Mouse (Mus musculus) erythroblast, embryonic 14.5 days (primary cell): Measurements from ENCODE around the gene Olfr1377. TPM values are rescaled to one million over a fixed set of nuclear protein-coding genes. Genes with fewer than 3 reads are reported as not detected.
"Not testable (repeated sequence)": the region's sequence is repeated elsewhere in the genome, so short reads cannot be mapped to it uniquely, and the experiment has no call there.

Source experiments
- H3K27me3 ChIP-seq: 2 replicates; pipeline ENCODE4 v1.6.1; 2012; ENCODE audit warnings: inconsistent platforms; ENCODE audit not compliant: control insufficient read depth
- H3K36me3 ChIP-seq: 2 replicates; pipeline ENCODE4 v1.6.1; 2012; ENCODE audit warnings: mild to moderate bottlenecking, inconsistent platforms; ENCODE audit not compliant: control insufficient read depth
- H3K4me1 ChIP-seq: 2 replicates; pipeline ENCODE4 v1.6.1; 2012; ENCODE audit warnings: inconsistent platforms; ENCODE audit not compliant: control insufficient read depth
- H3K4me3 ChIP-seq: replicated peaks from 2 replicates; pipeline ENCODE3; 2012; ENCODE audit warnings: moderate library complexity, mild to moderate bottlenecking, inconsistent platforms
- H3K9me3 ChIP-seq: 2 replicates; pipeline ENCODE4 v1.6.1; 2012; ENCODE audit warnings: low read length, inconsistent platforms, mixed read lengths; ENCODE audit not compliant: control insufficient read depth
- GATA1 ChIP-seq: IDR thresholded peaks from 2 replicates; pipeline ENCODE4 v1.6.1; 2012; ENCODE audit warnings: low read length, inconsistent platforms, mixed read lengths
- TAL1 ChIP-seq: IDR thresholded peaks from 3 replicates; pipeline ENCODE4 v1.6.1; 2012; ENCODE audit warnings: low read length, inconsistent platforms, mixed read lengths
- polyA plus RNA-seq: library from polyadenylated mRNA; stranded (reverse); fragments of >175 nt; gene quantifications from 2 replicates; pipeline ENCODE4 v1.2.3, GENCODE M21; 2012

Olfr1377 gene
- polyA plus RNA-seq, 1 experiment, result not detected

DNA sequence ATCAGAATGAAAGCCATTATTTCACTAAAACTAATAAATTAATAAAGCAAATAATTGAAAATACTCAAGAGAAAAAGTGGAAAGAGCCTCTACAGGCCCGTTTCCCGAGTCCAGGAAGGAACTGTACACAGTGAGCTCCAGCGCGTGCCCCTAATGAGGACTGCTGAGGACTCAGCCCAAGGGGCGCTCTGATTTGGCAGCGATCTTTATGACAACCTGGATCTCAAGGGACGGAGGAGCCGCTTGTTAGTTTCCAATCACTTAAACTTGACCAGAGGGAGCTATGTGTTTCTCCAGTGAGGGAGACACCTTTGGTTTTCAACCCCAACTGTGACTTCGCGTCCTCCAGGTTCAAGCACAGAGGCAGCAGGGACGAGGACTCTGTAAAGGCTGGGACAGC is 15.5 kb upstream of the Olfr1377 start, which contains the start of gene Olfr1378:
Olfr1378 (plus strand) TSS at position 301 of the 400 bp plus-strand sequence.
- TF ChIP-seq TAL1 (no peak), GATA1 (no peak)
- H3K9me3 ChIP-seq, result peaks cover 7% of the 10 kb centered on the region
- no peak within 1 kb of the TSS for H3K4me3 ChIP-seq
- no peaks in the 10 kb centered on the region for H3K27me3 ChIP-seq
- no peaks in the 10 kb centered on the region for H3K36me3 ChIP-seq
- H3K4me1 ChIP-seq, result no peaks in the 10 kb centered on the region

DNA sequence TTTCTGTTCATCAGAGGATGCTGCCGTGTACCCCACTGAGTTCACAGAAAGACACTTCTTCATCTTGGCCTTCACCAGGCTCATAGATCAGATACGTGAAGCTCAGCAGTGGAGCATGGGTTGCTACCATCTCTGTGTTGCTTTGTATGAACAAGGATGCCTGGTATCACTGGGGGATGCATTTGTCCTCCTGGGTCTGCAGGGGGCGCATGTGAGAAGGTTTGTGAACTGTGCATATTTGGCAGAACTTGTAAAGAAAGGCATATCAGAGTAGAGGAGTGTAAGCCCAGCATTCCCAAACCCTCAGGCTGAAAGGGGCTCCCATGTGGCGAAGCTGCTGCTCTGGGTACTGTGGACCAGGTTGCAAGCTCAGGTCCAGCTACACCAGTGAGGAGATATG is 4.6 kb upstream of the Olfr1377 start:
- H3K4me3 ChIP-seq, result no peak overlapping the region
- peaks cover 5% of the 10 kb centered on the region; the same call in 1 of the 2 replicates for H3K9me3 ChIP-seq
- no peaks in the 10 kb centered on the region for H3K27me3 ChIP-seq
- no peaks in the 10 kb centered on the region for H3K4me1 ChIP-seq
- no peak for TF ChIP-seq TAL1
- no peak for TF ChIP-seq GATA1
- H3K36me3 ChIP-seq, result no peaks in the 10 kb centered on the region

- Histone ChIP-seq H3K4me3 (no peak within 1 kb of the TSS), H3K27me3 (no peaks in the 10 kb centered on the region), H3K9me3 (peaks cover under 1% of the 10 kb centered on the region; the same call in 1 of the 2 replicates), H3K36me3 (no peaks in the 10 kb centered on the region), H3K4me1 (no peaks in the 10 kb centered on the region)
- TF ChIP-seq GATA1 (no peak), TAL1 (no peak)
Observed at GRCm38 (mm10) chr11:51003296-51003695, 21.5 kb downstream of the Olfr1377 start, which contains the start of gene Olfr51. TSS of gene Olfr51 (plus strand) at chr11:51003596.

- Histone ChIP-seq H3K27me3 (no peaks in the 10 kb centered on the region), H3K36me3 (no peaks in the 10 kb centered on the region)
- TF ChIP-seq TAL1 (no peak), GATA1 (no peak)
Observed at GRCm38 (mm10) chr11:51011821-51012220, 30.1 kb downstream of the Olfr1377 start.

DNA sequence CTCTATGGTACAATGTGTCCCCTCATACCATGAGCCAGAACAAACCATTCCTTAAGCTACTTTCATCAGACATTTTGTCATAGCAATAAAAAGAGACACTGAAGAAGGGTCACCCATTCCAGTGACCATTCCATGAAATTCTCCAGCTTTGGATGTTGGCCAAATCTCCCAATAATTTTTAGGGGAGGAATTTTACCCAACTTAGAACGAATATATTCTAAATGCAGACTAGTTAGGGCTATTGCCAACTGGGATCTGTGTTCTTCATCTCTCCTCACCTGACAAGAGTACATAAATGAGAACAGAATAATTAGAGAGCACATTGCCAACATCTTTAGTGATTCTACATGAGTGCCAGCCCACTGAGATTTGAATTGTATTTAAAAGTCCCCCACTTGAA is 32.2 kb downstream of the Olfr1377 start, which contains the start of gene Olfr54:
Olfr54 (plus strand) TSS at position 301 of the 400 bp plus-strand sequence.
- Histone ChIP-seq H3K27me3 (no peaks in the 10 kb centered on the region), H3K36me3 (no peaks in the 10 kb centered on the region), H3K4me3 (no peak within 1 kb of the TSS), H3K4me1 (no peaks in the 10 kb centered on the region), H3K9me3 (peaks cover under 1% of the 10 kb centered on the region; the same call in 1 of the 2 replicates)
- TF ChIP-seq GATA1 (no peak), TAL1 (no peak)

More at GRCm38 (mm10) chr11:51011821-51012220, 30.1 kb downstream of the Olfr1377 start:
- H3K4me3 ChIP-seq, result no peak overlapping the region
- peaks cover 6% of the 10 kb centered on the region for H3K9me3 ChIP-seq
- no peaks in the 10 kb centered on the region for H3K4me1 ChIP-seq

GRCm38 (mm10) chr11:51016341-51016740 is 34.6 kb downstream of the Olfr1377 start:
- H3K4me3 ChIP-seq, result no peak overlapping the region
- H3K27me3 ChIP-seq, result no peaks in the 10 kb centered on the region
- no peak for TF ChIP-seq GATA1
- no peak for TF ChIP-seq TAL1
- no peaks in the 10 kb centered on the region for H3K36me3 ChIP-seq
- H3K9me3 ChIP-seq, result no peaks in the 10 kb centered on the region
- no peaks in the 10 kb centered on the region for H3K4me1 ChIP-seq

DNA sequence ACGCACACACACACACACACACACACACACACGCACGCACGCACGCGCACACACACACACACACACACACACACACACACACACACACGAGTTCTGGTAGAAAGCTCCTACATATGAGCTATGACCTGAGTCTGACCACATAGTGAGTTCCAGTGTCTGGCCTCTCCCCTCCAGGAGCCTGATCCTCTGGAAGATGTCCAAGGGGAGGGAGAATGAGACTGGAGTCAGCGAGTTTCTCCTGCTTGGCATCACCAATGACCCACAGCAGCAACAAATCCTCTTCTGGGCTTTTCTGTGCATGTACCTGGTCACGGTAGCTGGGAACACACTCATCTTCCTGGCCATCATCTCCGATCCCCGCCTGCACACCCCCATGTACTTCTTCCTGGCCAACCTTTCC is 45.0 kb downstream of the Olfr1377 start:
- not testable (repeated sequence) for H3K27me3 ChIP-seq, H3K36me3 ChIP-seq, H3K9me3 ChIP-seq, H3K4me1 ChIP-seq, H3K4me3 ChIP-seq

GRCm38 (mm10) chr11:51029381-51029780 is 47.6 kb downstream of the Olfr1377 start:
- H3K9me3 ChIP-seq, H3K4me3 ChIP-seq, H3K36me3 ChIP-seq, H3K4me1 ChIP-seq, H3K27me3 ChIP-seq: not testable (repeated sequence)

- H3K36me3 ChIP-seq, result no peaks in the 10 kb centered on the region
- H3K9me3 ChIP-seq, result no peaks in the 10 kb centered on the region
- H3K4me1 ChIP-seq, result no peaks in the 10 kb centered on the region
- H3K4me3 ChIP-seq, result no peak overlapping the region
- H3K27me3 ChIP-seq, result no peaks in the 10 kb centered on the region
- no peak for TF ChIP-seq TAL1
- TF ChIP-seq GATA1, result no peak
Observed at GRCm38 (mm10) chr11:51030225-51030624, 48.5 kb downstream of the Olfr1377 start.

- Histone ChIP-seq H3K4me3 (no peak overlapping the region), H3K4me1 (no peaks in the 10 kb centered on the region), H3K36me3 (no peaks in the 10 kb centered on the region), H3K9me3 (peaks cover 2% of the 10 kb centered on the region; the same call in 1 of the 2 replicates), H3K27me3 (no peaks in the 10 kb centered on the region)
- TF ChIP-seq TAL1, result no peak
- TF ChIP-seq GATA1, result no peak
Observed at GRCm38 (mm10) chr11:51032851-51033250, 51.1 kb downstream of the Olfr1377 start.

DNA sequence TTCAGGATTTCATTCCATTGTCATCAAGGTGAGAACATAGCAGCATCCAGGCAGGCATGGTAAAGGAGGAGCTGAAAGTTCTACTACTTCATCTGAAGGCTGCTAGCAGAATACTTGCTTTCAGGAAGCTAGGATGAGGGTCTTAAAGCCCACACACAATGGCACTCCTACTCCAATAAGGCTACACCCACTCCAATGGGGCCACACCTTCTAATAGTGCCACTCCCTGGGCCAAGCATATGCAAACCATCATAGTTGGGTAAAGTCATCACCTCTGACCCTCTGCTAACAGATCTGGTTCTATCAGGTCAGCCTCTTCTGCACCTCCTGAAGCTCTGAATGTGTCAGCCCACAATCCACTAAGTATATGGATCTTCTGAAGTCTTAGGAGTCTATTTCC is 52.4 kb downstream of the Olfr1377 start:
- not testable (repeated sequence) for H3K9me3 ChIP-seq

More for the DNA sequence above, 52.4 kb downstream of the Olfr1377 start:
- H3K4me1 ChIP-seq, H3K36me3 ChIP-seq, H3K27me3 ChIP-seq, H3K4me3 ChIP-seq: not testable (repeated sequence)
